Mouse (Mus musculus) subcutaneous adipose tissue, adult 2 months (tissue): ENCODE data around the gene Myrfl. TPM values are rescaled to one million over a fixed set of nuclear protein-coding genes. Genes with fewer than 3 reads are reported as not detected.

Source experiments
- polyA plus RNA-seq: library from polyadenylated mRNA; depleted of rRNA; stranded (reverse); fragments of >200 nt; gene quantifications from 2 replicates; pipeline ENCODE4 v1.2.3, GENCODE M21; 2012; ENCODE audit warnings: low replicate concordance; rRNA removed

Myrfl gene
- polyA plus RNA-seq, result 0.09 TPM in 2 replicates

DNA sequence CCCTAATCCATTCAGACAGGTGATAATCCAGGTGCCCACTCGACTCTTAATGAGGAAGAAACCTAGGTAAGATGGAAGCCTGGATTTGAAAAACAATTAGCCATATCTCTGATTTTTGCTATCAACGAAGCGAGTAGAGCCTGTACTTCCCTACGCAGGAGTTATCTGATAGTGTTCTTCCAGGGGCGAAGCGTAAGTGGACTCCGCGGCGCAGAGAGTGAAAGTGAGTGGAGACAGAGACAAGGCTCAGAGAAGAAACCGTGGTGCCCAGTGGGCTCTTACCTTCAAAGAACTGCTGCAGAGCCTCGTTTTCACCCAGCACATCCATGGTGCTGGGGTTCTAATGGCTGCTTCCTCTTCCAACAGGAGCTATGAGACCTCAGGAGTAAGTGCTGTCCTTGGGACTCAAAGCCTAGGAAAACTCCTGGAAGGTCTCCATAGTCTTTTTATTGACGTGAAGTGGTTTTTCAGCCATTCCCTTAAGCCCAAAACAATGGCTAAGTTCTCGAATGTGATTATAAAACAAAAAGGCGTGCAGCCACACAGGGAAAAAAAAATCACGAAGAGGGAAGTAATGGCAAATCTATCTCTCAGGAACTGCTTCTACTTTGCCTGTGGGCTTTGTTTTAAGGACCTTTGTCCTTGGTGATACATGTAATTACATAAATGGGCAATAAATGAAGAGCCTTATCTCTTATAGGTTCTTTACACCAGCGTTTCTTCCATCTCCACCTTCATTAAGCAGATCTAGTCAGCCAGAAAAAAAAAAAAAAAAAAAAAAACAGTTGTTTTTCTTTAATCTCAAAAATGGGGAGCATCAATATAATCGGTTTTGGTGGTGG lies at the start of gene Myrfl:
Gene Myrfl, minus strand, starts transcription at position 584 of the 842 bp plus-strand sequence.

Other genes starting within 250 kb of the Myrfl start
- 43.9 and 123 TPM in 2 replicates for gene Rab3ip, start 53.9 kb upstream of the Myrfl start, polyA plus RNA-seq
- not detected in 2 replicates for gene Gm10271, start 75.7 kb upstream of the Myrfl start, polyA plus RNA-seq
- gene Best3, start 89.4 kb upstream of the Myrfl start, polyA plus RNA-seq, result 0.04 TPM in 1 of 2 replicates, not detected in the other
- gene Lrrc10, start 148.4 kb upstream of the Myrfl start, polyA plus RNA-seq, result not detected in 2 replicates
- 86.4 and 129 TPM in 2 replicates for gene Cct2, start 166.9 kb upstream of the Myrfl start, polyA plus RNA-seq